Mouse (Mus musculus): ENCODE data around the gene Ncf2.

Ncf2 gene

DNA sequence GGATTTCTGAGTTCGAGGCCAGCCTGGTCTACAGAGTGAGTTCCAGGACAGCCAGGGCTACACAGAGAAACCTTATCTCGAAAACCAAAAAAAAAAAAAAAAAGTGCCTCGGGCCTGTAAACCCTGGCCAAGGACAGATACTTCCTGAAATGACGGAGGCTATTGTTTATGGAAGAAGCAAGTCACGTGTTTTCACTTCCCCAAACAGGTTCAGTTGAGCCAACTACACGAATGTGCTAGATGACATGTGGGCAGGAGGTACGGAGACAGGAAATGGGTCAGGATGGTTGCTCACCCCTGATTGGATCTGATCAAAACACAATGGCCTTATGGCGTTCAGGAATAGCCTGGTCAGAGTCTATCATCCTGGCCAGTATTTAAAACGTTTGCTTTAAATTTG is 1.9 kb upstream of the Ncf2 start:
- no peak for DNase-seq

- no peak for DNase-seq
Measured at GRCm38 (mm10) chr1:152800633-152801176, 711 bp downstream of the Ncf2 start.

DNA sequence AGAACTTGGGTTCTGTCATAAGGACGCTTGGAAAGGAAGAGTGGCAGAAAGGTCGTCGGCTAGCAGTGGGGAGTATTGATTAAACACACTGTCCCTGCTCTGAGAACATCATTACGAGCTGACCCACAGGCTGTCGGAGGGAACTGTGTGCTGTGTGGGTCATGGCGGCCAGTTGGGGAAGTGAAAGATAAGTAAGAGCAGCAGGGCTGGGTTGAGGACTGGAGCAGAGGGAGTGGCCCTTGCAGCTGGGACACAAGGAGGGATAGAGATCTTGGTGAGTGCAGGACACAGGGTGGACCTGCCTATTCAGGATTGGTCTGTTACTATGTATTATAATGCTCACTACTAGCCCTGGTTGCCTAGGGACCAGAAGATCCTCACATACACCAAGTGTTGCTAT is 4.9 kb downstream of the Ncf2 start:
- no peak for DNase-seq

DNA sequence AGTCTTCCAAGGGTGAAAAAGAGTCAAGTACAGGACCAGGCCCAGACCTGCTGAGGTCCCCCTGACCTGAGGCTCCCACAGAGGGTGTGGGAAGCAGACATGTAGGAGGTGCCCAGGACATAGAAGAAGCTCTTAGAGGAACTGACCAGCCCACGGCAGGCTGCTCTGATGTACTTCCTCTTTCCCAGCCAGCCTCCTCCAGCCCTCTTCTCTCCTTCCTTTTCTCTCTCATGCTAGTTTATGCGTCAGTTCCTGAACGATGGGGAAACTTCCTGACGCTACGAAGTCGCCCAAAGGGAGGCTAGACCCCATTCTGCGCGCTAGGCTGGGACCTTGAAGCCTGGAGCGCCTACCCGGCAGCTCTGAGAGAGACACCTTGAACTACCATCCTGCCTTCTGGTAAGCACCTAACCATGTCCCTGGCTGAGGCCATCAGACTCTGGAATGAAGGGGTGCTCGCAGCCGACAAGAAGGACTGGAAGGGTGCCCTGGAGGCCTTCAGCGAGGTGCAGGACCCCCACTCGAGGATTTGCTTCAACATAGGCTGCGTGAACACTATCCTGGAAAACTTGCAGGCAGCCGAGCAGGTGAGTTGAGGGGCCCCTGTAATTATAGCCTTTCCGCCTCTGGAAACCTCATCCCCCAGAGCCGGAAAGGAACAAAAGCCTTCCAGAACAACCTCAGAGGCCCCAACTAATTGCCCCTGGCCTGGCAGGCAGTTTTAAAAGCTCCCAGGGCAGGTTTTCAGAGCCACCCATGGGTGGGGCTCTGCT is 7.8 kb downstream of the Ncf2 start:
- no peak for DNase-seq

- DNase-seq: no peak
Measured at GRCm38 (mm10) chr1:152808392-152808680, 8.3 kb downstream of the Ncf2 start.

DNA sequence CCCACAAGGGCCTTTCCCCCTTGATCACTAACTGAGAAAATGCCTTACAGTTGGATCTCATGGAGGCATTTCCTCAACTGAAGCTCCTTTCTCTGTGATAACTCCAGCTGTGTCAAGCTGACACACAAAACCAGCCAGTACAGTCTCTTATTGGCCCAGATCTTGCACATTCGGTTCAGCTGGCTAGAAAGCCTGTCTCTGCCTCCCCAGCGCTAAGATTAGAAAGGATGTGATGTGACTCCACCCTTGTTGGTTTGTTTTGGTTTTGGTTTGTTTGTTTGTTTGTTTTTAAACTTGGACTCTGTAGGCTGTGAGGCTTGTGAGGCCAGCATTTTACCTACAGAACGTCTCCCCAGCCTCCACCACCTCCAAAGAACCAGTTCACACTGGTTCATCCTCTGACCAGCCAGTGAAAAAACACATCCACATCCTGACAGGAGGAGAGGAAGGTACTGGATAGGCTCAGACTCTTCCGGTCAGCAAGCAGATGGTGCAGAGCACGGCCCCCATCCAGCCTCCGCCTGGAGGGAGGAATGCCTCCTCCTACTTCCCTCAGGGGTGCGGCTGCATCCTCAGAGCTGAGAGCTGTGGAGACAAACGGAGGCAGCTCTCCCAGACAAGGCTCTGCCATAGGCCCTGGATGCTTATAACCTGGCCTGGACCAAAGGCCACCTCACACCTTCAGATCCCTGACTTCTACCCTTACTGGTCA is 9.7 kb downstream of the Ncf2 start:
- no peak for DNase-seq

GRCm38 (mm10) chr1:152810533-152811439 is 10.8 kb downstream of the Ncf2 start:
- no peak for DNase-seq

DNA sequence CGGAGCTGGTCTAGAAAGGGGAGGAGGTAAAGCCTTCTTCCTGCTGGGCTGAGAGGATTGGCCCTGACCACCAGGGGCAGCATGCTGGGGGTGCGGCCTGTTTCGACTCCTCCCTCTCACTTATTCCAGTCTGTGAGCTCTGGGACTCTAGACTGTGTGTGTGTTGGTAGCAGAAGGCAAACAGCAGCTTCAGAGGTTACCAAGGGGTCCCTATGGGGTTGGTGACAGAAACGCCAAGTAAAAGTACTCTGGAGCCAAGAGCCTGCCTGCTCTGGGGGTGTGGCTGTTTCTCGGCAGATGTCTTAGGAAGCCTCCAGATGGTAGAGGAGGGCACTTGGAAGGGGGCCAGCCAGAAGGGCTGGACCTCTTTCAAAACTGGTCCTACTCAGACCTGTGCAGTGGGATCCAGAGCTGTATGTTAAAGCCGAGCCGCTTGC is 15.3 kb downstream of the Ncf2 start:
- peak; percentile 24 for DNase-seq

GRCm38 (mm10) chr1:152817027-152817769 is 17.2 kb downstream of the Ncf2 start:
- no peak for DNase-seq

DNA sequence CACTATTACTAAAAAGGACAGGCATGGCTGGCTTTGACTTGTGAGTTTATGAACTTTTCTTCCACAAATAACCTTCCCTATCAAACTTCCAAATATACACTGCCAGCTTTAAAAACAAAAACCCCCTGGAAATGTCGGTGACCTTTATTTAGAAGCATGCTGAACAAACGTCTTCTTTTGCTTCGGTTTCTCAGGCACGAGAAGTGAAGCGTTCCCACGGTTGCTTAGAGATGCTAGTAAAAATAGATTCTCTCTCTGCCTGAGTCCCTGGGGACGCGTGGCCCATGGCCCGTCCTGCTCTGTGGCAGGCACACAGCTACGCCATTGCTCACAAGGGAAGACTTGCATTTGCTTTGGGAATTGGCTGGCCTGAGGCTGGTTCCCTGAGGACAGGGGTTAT is 17.8 kb downstream of the Ncf2 start:
- no peak for DNase-seq

- DNase-seq: no peak
Measured at GRCm38 (mm10) chr1:152819558-152819957, 19.6 kb downstream of the Ncf2 start.

DNA sequence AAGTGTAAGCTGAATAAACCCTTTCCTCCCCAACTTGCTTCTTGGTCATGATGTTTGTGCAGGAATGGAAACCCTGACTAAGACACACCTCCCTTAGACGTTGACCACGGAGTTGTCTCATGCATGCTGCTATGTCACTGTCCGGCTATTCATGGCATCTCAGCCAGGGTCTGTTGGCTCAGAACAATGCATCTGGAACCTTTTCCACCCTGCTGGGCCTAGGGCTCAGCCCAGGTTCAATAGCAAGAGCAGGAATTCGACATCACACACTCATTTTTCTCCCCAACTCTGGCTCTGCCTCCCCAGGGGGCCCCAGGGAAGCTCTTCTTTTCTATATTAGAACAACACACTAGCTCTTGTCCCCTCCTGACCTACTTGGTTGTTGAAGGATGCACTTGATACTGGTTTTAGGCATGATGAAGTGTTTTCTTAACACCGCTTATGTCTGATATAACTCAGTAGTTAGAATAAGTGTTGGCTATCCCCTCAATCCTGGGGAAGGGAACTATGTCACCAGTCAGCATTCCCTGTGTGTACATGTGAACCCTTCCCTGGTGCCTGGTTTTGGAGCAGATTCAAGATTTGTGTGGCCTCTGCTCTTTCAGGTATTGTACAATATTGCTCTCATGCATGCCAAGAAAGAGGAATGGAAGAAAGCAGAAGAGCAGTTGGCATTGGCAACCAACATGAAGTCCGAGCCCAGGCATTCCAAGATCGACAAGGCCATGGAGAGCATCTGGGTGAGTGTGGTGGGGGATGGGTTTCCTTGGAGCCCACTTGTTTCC is 21.1 kb downstream of the Ncf2 start:
- no peak for DNase-seq

DNA sequence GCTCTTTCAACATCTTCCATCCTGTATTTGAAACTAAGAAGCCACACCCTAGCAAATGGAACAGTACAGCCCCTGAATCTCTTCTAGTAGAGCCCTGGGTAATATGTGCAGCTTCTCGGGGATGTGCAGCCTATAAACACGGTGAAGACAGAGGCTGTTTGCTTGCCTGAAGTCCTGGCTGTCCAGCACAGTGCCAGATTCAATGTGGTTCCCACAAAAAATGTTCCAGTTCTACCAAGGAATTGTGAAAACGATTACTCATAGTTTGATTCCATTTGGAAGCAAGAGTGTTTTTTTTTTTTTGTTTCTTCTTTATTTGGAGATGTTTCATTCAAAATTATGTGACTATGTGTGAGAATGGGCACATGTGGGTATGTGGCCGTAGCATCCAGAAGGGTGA is 21.8 kb downstream of the Ncf2 start:
- DNase-seq: no peak

DNA sequence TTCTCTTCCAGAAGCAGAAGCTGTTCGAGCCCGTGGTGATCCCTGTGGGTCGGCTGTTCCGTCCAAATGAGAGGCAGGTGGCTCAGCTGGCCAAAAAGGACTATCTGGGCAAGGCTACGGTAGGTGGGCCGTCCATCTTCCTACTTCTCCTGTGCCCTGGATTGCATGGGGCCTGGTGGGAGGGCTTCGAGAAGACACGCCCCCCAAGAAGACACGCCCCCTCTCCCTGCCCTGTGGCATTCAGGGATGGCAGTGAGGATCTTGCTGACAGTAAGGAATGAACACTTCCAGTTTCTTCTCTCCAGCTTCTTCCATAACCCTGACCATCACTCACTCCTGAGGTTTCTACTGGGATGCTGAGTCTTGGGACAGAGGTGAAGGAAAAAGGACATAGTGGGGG is 24.2 kb downstream of the Ncf2 start:
- no peak for DNase-seq

- DNase-seq: no peak
Measured at GRCm38 (mm10) chr1:152826446-152826845, 26.5 kb downstream of the Ncf2 start.

- DNase-seq: no peak
Measured at GRCm38 (mm10) chr1:152828168-152828567, 28.2 kb downstream of the Ncf2 start.

DNA sequence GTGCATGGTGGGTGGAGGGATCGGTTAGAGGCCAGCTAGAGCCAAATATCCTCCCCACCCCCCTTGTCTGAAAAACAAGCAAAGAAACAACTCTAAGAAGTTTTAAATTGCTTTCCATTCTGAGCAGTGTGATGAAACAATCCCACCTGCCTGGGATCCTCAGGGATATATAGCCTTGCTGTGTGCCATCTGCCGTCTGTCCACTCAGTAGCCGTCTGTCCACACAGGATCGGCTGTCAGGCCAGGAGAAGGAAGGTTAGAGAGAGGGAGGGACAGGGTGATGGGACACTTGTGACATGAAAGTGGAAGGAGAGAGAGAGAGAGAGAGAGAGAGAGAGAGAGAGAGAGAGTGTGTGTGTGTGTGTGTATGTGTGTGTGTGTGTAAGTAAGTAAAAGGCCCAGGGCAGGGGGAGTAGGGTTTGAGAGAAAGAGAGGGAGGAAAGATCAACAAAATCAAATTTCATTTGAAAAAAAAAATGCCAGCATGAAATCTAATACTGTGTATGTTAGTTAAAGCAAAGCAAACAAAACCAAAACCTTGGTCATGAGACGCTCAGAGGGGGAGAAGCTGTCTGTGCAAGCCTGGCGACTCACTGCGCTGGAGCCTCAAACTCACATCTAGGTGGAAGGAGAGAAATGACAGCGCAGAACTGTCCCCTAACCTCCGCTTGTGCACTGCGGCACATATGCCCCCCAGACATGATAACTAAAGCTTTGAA is 28.8 kb downstream of the Ncf2 start:
- no peak for DNase-seq

DNA sequence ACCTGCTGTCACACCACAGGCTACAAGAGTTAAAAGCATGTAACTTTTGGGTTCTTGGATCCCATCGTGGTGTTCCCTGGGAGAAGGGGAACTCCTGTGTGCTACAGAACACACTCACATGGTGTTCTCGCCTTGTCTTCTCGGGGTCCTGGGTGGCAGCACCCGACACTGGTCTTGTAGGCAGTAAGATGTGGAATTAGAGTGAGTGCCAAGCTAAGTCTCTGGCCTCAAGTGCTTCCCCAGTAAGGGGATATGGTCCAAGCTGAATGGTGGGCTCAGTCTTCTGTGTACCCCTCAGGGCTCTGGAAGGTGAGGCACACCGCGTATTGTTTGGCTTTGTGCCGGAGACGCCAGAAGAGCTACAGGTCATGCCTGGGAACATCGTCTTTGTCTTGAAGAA is 30.1 kb downstream of the Ncf2 start:
- no peak for DNase-seq

- DNase-seq: no peak
Measured at GRCm38 (mm10) chr1:152831003-152831402, 31.0 kb downstream of the Ncf2 start.

- DNase-seq: no peak
Measured at GRCm38 (mm10) chr1:152831619-152832018, 31.6 kb downstream of the Ncf2 start.

DNA sequence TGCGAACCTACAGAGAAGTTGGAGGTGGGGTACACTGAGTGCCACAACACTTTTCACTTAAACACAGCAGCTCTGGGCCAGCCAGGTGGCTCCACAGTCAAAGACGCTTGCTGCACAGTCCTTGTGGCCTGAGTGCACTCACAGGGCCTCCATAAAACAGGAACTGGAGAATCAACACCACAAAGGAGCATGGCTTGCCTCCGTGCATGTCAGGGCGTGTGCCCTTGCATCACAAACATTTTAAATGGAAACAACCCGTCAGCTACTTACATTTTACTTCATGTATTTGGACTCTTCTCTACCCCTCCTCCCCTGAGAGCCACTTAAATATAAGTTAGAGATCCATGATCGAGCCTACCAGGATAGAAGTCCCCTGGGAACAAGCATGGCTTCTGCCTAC is 32.3 kb downstream of the Ncf2 start:
- no peak for DNase-seq

Measured in thymus, postnatal 4 days (tissue).